Mouse (Mus musculus) MEL (cell line): ENCODE results near the gene Gm1043. TPM values are rescaled to one million over a fixed set of nuclear protein-coding genes. Genes with fewer than 3 reads are reported as not detected.

Experiments used
- DNase-seq: peaks from one replicate; pipeline ENCODE4 v3.0.0; 2011; ENCODE audit warnings: low read depth, low spot score
- H3K27ac ChIP-seq: 2 replicates; pipeline ENCODE4 v1.5.1; 2012; ENCODE audit warnings: low read depth, mild to moderate bottlenecking, control low read depth, low read length, moderate library complexity; ENCODE audit not compliant: control insufficient read depth
- H3K27me3 ChIP-seq, 2 experiments: fragments of 150-350 bp in 1 of 2; sonication (generic) in 1 of 2; 2 replicates each; pipeline ENCODE4 v1.6.1; 2012; ENCODE audit warnings: low read length in 2 of 2, mild to moderate bottlenecking in 2 of 2, improper control_type of control experiment in 1 of 2, moderate library complexity in 1 of 2; ENCODE audit not compliant: insufficient read depth in 2 of 2, control insufficient read depth in 1 of 2
- H3K36me3 ChIP-seq, 2 experiments: 2 replicates each; pipeline ENCODE4 v1.6.1; 2012 to 2014; ENCODE audit warnings: low read length in 2 of 2, improper control_type of control experiment in 1 of 2, inconsistent platforms in 1 of 2, mild to moderate bottlenecking in 1 of 2; ENCODE audit not compliant: insufficient read depth in 2 of 2, control insufficient read depth in 1 of 2
- H3K4me1 ChIP-seq, 2 experiments: fragments of 150-350 bp in 1 of 2; sonication (generic) in 1 of 2; 2 replicates each; pipeline ENCODE4 v1.6.1; 2012; ENCODE audit warnings: low read length in 2 of 2, improper control_type of control experiment in 1 of 2, mild to moderate bottlenecking in 1 of 2; ENCODE audit not compliant: insufficient read depth in 2 of 2, control insufficient read depth in 1 of 2
- H3K4me3 ChIP-seq, 2 experiments: fragments of 150-350 bp in 1 of 2; sonication (generic) in 1 of 2; 2 replicates each; pipeline ENCODE4 v1.5.1; 2012; ENCODE audit warnings: low read depth in 2 of 2, low read length in 2 of 2, mild to moderate bottlenecking in 2 of 2, moderate library complexity in 2 of 2, control low read depth in 1 of 2, improper control_type of control experiment in 1 of 2; ENCODE audit not compliant: control insufficient read depth in 1 of 2, insufficient read depth in 1 of 2
- H3K79me2 ChIP-seq: 2 replicates; pipeline ENCODE4 v1.6.1; 2012; ENCODE audit warnings: mild to moderate bottlenecking, low read length, moderate library complexity; ENCODE audit not compliant: control insufficient read depth, poor library complexity, insufficient read depth
- H3K9ac ChIP-seq: 2 replicates; pipeline ENCODE4 v1.6.1; 2012; ENCODE audit warnings: low read depth, mild to moderate bottlenecking, control low read depth, low read length, moderate library complexity; ENCODE audit not compliant: control insufficient read depth, poor library complexity, severe bottlenecking
- H3K9me3 ChIP-seq: fragments of 150-350 bp; sonication (generic); replicated peaks from 2 replicates; pipeline ENCODE4 v1.6.1; 2012; ENCODE audit warnings: mild to moderate bottlenecking, low read length, improper control_type of control experiment, moderate library complexity; ENCODE audit not compliant: insufficient read depth
- BHLHE40 ChIP-seq: IDR thresholded peaks from 2 replicates; pipeline ENCODE4 v1.6.1; 2012; ENCODE audit warnings: low read depth, mild to moderate bottlenecking, inconsistent platforms, low read length, improper control_type of control experiment, borderline replicate concordance
- CHD2 ChIP-seq: IDR thresholded peaks from 2 replicates; pipeline ENCODE4 v1.6.1; 2011; ENCODE audit warnings: low read length, improper control_type of control experiment
- CTCF ChIP-seq, 3 experiments: IDR thresholded peaks in 2 of 3; conservative IDR thresholded peaks in 1 of 3; 2 replicates each; pipeline ENCODE4 v1.5.1; 2011 to 2012; ENCODE audit warnings: low read length in 3 of 3, low read depth in 2 of 3, mild to moderate bottlenecking in 2 of 3, improper control_type of control experiment in 1 of 3, inconsistent platforms in 1 of 3, mixed read lengths in 1 of 3, moderate library complexity in 1 of 3; ENCODE audit not compliant: control insufficient read depth in 1 of 3, insufficient read depth in 1 of 3, poor library complexity in 1 of 3, severe bottlenecking in 1 of 3
- E2F4 ChIP-seq: IDR thresholded peaks from 2 replicates; pipeline ENCODE4 v1.6.1; 2011; ENCODE audit warnings: low read depth, low read length, improper control_type of control experiment, borderline replicate concordance
- ELF1 ChIP-seq: IDR thresholded peaks from 2 replicates; pipeline ENCODE4 v1.6.1; 2014; ENCODE audit warnings: low read depth, mild to moderate bottlenecking, inconsistent platforms, low read length, improper control_type of control experiment, moderate library complexity
- GABPA ChIP-seq: IDR thresholded peaks from 2 replicates; pipeline ENCODE4 v1.6.1; 2012; ENCODE audit warnings: low read depth, mild to moderate bottlenecking, inconsistent platforms, low read length, improper control_type of control experiment, moderate library complexity
- JUND ChIP-seq: IDR thresholded peaks from 2 replicates; pipeline ENCODE4 v1.6.1; 2011; ENCODE audit warnings: low read depth, mild to moderate bottlenecking, improper control_type of control experiment, low read length
- KAT2A ChIP-seq: conservative IDR thresholded peaks from 2 replicates; pipeline ENCODE4 v1.6.1; 2012; ENCODE audit warnings: low read depth, low read length, improper control_type of control experiment, inconsistent platforms
- MEF2A ChIP-seq: IDR thresholded peaks from 2 replicates; pipeline ENCODE4 v1.6.1; 2014; ENCODE audit warnings: low read depth, mild to moderate bottlenecking, inconsistent platforms, low read length, improper control_type of control experiment; ENCODE audit not compliant: poor library complexity, insufficient replicate concordance, severe bottlenecking; ENCODE audit errors: extremely low read depth
- MXI1 ChIP-seq: IDR thresholded peaks from 2 replicates; pipeline ENCODE4 v1.6.1; 2011; ENCODE audit warnings: mild to moderate bottlenecking, low read depth, low read length, improper control_type of control experiment
- MYB ChIP-seq: IDR thresholded peaks from 2 replicates; pipeline ENCODE4 v1.6.1; 2011; ENCODE audit warnings: mild to moderate bottlenecking, low read depth, low read length, improper control_type of control experiment
- NELFE ChIP-seq: IDR thresholded peaks from 2 replicates; pipeline ENCODE4 v1.6.1; 2011; ENCODE audit warnings: low read depth, low read length, improper control_type of control experiment
- POLR2A ChIP-seq, 2 experiments: IDR thresholded peaks; 2 replicates each; pipeline ENCODE4 v1.6.1; 2011 to 2012; ENCODE audit warnings: low read length in 2 of 2, mild to moderate bottlenecking in 2 of 2, control low read depth in 1 of 2, improper control_type of control experiment in 1 of 2, low read depth in 1 of 2, moderate library complexity in 1 of 2; ENCODE audit not compliant: control insufficient read depth in 1 of 2, insufficient read depth in 1 of 2, poor library complexity in 1 of 2
- POLR2AphosphoS5 ChIP-seq: IDR thresholded peaks from 2 replicates; pipeline ENCODE4 v1.6.1; 2012; ENCODE audit warnings: low read depth, borderline replicate concordance, mild to moderate bottlenecking, inconsistent platforms, low read length, moderate library complexity, mixed read lengths
- RCOR1 ChIP-seq: IDR thresholded peaks from 2 replicates; pipeline ENCODE4 v1.6.1; 2012; ENCODE audit warnings: low read depth, mild to moderate bottlenecking, inconsistent platforms, low read length, improper control_type of control experiment
- SMC3 ChIP-seq: IDR thresholded peaks from 2 replicates; pipeline ENCODE4 v1.6.1; 2011; ENCODE audit warnings: low read depth, low read length, improper control_type of control experiment
- TAL1 ChIP-seq: IDR thresholded peaks from 2 replicates; pipeline ENCODE4 v1.6.1; 2012; ENCODE audit warnings: mild to moderate bottlenecking, inconsistent platforms, low read length, moderate library complexity, mixed read lengths
- TCF12 ChIP-seq: IDR thresholded peaks from 2 replicates; pipeline ENCODE4 v1.6.1; 2014; ENCODE audit warnings: low read depth, mild to moderate bottlenecking, inconsistent platforms, low read length, improper control_type of control experiment, moderate library complexity
- UBTF ChIP-seq: IDR thresholded peaks from 2 replicates; pipeline ENCODE4 v1.6.1; 2012; ENCODE audit warnings: low read depth, mild to moderate bottlenecking, inconsistent platforms, low read length, improper control_type of control experiment, moderate library complexity, borderline replicate concordance; ENCODE audit not compliant: insufficient read depth
- USF1 ChIP-seq: IDR thresholded peaks from 2 replicates; pipeline ENCODE4 v1.6.1; 2014; ENCODE audit warnings: low read depth, mild to moderate bottlenecking, inconsistent platforms, low read length, improper control_type of control experiment, moderate library complexity
- USF2 ChIP-seq, 2 experiments: IDR thresholded peaks; 2 replicates each; pipeline ENCODE4 v1.6.1; 2011 to 2012; ENCODE audit warnings: improper control_type of control experiment in 2 of 2, low read length in 2 of 2, borderline replicate concordance in 1 of 2, inconsistent platforms in 1 of 2, low read depth in 1 of 2, mild to moderate bottlenecking in 1 of 2; ENCODE audit not compliant: insufficient read depth in 1 of 2
- ZC3H11A ChIP-seq: IDR thresholded peaks from 2 replicates; pipeline ENCODE4 v1.6.1; 2012; ENCODE audit warnings: low read depth, mild to moderate bottlenecking, inconsistent platforms, low read length, improper control_type of control experiment
- ZKSCAN1 ChIP-seq: IDR thresholded peaks from 2 replicates; pipeline ENCODE4 v1.6.1; 2012; ENCODE audit warnings: low read depth, mild to moderate bottlenecking, inconsistent platforms, low read length, improper control_type of control experiment, moderate library complexity
- ZMIZ1 ChIP-seq: IDR thresholded peaks from 2 replicates; pipeline ENCODE4 v1.6.1; 2012; ENCODE audit warnings: low read depth, mild to moderate bottlenecking, inconsistent platforms, low read length, improper control_type of control experiment, moderate library complexity
- polyA plus RNA-seq, 2 experiments: library from polyadenylated mRNA; stranded (reverse) in 1 of 2; unstranded in 1 of 2; fragments of >175 nt in 1 of 2; fragments of >200 nt in 1 of 2; gene quantifications; 2 replicates each; pipeline versions ENCODE4 v1.2.1 to v1.2.4; 2012; ENCODE audit warnings: low replicate concordance in 2 of 2, low read depth in 1 of 2; ENCODE audit not compliant: insufficient read length in 2 of 2, insufficient read depth in 1 of 2, missing spikeins in 1 of 2
- total RNA-seq: library from RNA; depleted of rRNA; stranded (reverse); fragments of 300-350 nt; gene quantifications from 2 replicates; pipeline ENCODE4 v1.2.3, GENCODE M21; 2012

Gm1043 gene
- total and polyA plus RNA-seq, 3 experiments, result not detected

DNA sequence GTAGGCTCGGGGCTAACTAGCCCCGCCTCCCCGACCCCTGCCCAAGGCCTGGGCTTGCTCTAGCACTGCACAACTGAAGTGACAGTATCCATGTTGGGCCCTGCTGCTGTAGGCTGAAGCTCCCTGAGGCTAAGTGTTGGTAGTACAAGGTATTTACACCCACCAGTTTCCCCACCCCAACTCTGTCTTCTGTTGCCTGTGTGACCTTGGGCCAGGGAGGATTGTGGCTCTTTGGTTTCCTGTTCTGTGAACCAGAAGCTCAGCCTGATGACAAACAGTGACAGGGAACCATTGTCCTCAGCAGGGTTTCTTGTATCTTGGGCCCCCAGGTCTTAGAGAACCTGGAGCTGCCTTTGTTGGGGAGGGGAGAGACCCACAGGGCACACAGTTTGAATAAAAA, 48.3 kb upstream of the Gm1043 start:
- Histone ChIP-seq H3K4me3 (no peak overlapping the region), H3K27ac (no peak overlapping the region), H3K4me1 (no peaks in the 10 kb centered on the region), H3K36me3 (no peaks in the 10 kb centered on the region), H3K79me2 (no peaks in the 10 kb centered on the region), H3K9me3 (no peaks in the 10 kb centered on the region), H3K9ac (no peak overlapping the region), H3K27me3 (no peaks in the 10 kb centered on the region)
- no peak for DNase-seq
- TF ChIP-seq ELF1, result no peak
- TF ChIP-seq MEF2A, result no peak
- no peak for TF ChIP-seq E2F4
- TF ChIP-seq NELFE, result no peak
- no peak for TF ChIP-seq ZMIZ1
- TF ChIP-seq GABPA, result no peak
- TF ChIP-seq BHLHE40, result no peak
- TF ChIP-seq MYB, result no peak
- TF ChIP-seq POLR2A (IDR thresholded peaks at IDR 0.05; ENCODE audit: control insufficient read depth in 1 of 2, insufficient read depth in 1 of 2, low read depth in 1 of 2, low read length in 2 of 2, poor library complexity in 1 of 2), result no peak
- TF ChIP-seq TCF12, result no peak
- TF ChIP-seq MXI1, result no peak
- TF ChIP-seq CTCF (IDR thresholded peaks at IDR 0.05 in 2 of 3, conservative IDR thresholded peaks at IDR 0.05 in 1 of 3; ENCODE audit: control insufficient read depth in 1 of 3, insufficient read depth in 1 of 3, low read depth in 2 of 3, low read length in 3 of 3, poor library complexity in 1 of 3, severe bottlenecking in 1 of 3), result no peak
- no peak for TF ChIP-seq ZKSCAN1
- TF ChIP-seq TAL1, result no peak
- no peak for TF ChIP-seq KAT2A
- TF ChIP-seq CHD2, result no peak
- no peak for TF ChIP-seq JUND
- no peak for TF ChIP-seq USF1
- no peak for TF ChIP-seq ZC3H11A
- no peak for TF ChIP-seq POLR2AphosphoS5

DNA sequence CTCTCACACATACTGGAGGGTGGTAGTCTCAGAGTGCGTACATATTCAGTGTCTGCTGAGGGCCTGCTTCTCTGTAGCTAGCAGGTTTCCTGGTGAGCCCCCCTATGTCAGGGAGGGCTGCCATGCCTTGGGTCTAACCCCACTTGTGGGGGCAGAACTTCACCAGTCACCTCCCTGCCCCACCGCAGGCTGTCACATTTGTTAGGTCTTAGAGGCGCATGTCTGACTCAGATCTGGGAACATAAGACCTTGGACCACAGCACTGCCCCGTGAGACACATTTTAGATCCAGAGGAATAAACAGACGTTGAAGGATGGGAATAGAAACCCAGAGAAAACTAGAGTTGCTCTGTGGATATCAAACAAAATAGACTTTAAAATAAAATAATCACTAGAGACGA, 45.3 kb upstream of the Gm1043 start:
- Histone ChIP-seq H3K36me3 (no peaks in the 10 kb centered on the region), H3K9me3 (no peaks in the 10 kb centered on the region), H3K27me3 (no peaks in the 10 kb centered on the region), H3K27ac (no peak overlapping the region), H3K4me3 (no peak overlapping the region), H3K79me2 (no peaks in the 10 kb centered on the region), H3K4me1 (no peaks in the 10 kb centered on the region), H3K9ac (no peak overlapping the region)
- no peak for TF ChIP-seq SMC3
- no peak for TF ChIP-seq USF1
- TF ChIP-seq RCOR1, result no peak
- no peak for TF ChIP-seq UBTF
- TF ChIP-seq USF2 (IDR thresholded peaks at IDR 0.05; ENCODE audit: borderline replicate concordance in 1 of 2, insufficient read depth in 1 of 2, low read depth in 1 of 2, low read length in 2 of 2), result no peak
- DNase-seq, result no peak
